Mouse (Mus musculus) hindbrain, embryonic 16.5 days (tissue): ENCODE data around the gene Jhy. TPM values are rescaled to one million over a fixed set of nuclear protein-coding genes. Genes with fewer than 3 reads are reported as not detected.

Source experiments
- ATAC-seq: fragments of 200-750 bp; cut with Nextera tagmentation; 2 replicates; pipeline ENCODE4 v1.8.0; 2017; ENCODE audit warnings: moderate TSS enrichment, moderate library complexity
- H3K27ac ChIP-seq: fragments of 300-500 bp; sonication (generic); 2 replicates; pipeline ENCODE4 v1.5.1; 2014; ENCODE audit warnings: low read depth, mild to moderate bottlenecking, control low read depth, low read length, moderate library complexity
- H3K27me3 ChIP-seq: fragments of 300-500 bp; sonication (generic); replicated peaks from 2 replicates; pipeline ENCODE4 v1.6.1; 2014; ENCODE audit warnings: low read length; ENCODE audit not compliant: control insufficient read depth, insufficient read depth
- H3K36me3 ChIP-seq: fragments of 300-500 bp; sonication (generic); 2 replicates; pipeline ENCODE4 v1.6.1; 2014; ENCODE audit warnings: mild to moderate bottlenecking, low read length, moderate library complexity, mixed read lengths; ENCODE audit not compliant: control insufficient read depth, insufficient read depth
- H3K4me1 ChIP-seq: fragments of 300-500 bp; sonication (generic); 2 replicates; pipeline ENCODE4 v1.6.1; 2014; ENCODE audit warnings: low read depth, low read length; ENCODE audit not compliant: control insufficient read depth, insufficient read depth
- H3K4me2 ChIP-seq: fragments of 300-500 bp; sonication (generic); 2 replicates; pipeline ENCODE4 v1.6.1; 2014; ENCODE audit warnings: mild to moderate bottlenecking, low read length, control low read depth, moderate library complexity
- H3K4me3 ChIP-seq: fragments of 300-500 bp; sonication (generic); 2 replicates; pipeline ENCODE4 v1.5.1; 2014; ENCODE audit warnings: mild to moderate bottlenecking, low read length, control low read depth, moderate library complexity
- H3K9ac ChIP-seq: fragments of 300-500 bp; sonication (generic); 2 replicates; pipeline ENCODE4 v1.6.1; 2014; ENCODE audit warnings: low read depth, mild to moderate bottlenecking, control low read depth, low read length, moderate library complexity
- H3K9me3 ChIP-seq: fragments of 300-500 bp; sonication (generic); 2 replicates; pipeline ENCODE4 v1.6.1; 2014; ENCODE audit warnings: mild to moderate bottlenecking, low read length, moderate library complexity; ENCODE audit not compliant: control insufficient read depth
- WGBS: fragments of 180-500 bp; shearing (Covaris S2); extraction: QIAGEN DNeasy Blood & Tissue Kit; methylation state at CpG from one replicate; pipeline ENCODE4 v1.1.7; 2014; 5-methylcytosine and 5-hydroxymethylcytosine counted together
- polyA plus RNA-seq: library from polyadenylated mRNA; unstranded; fragments of >200 nt; fragmentation: Nextera tagmentation; extraction: Ambion mirVana; gene quantifications from 2 replicates; pipeline ENCODE4 v1.2.1, GENCODE M21; 2015

Jhy gene
- polyA plus RNA-seq, 1 experiment from 2014 or later: 1.3 TPM

- no peak for ATAC-seq
- under 1% methylated on average over 4 of the region's 4 CpGs for WGBS
- no peak overlapping the region for H3K4me2 ChIP-seq
These were observed 89.0 kb downstream of the Jhy start for GRCm38 (mm10) chr9:40874961-40875360.

GRCm38 (mm10) chr9:40873556-40874470 is 90.1 kb downstream of the Jhy start, which contains the start of gene Bsx:
TSS of gene Bsx (plus strand) at chr9:40874127.
- H3K27ac ChIP-seq: no peak within 1 kb of the TSS
- H3K4me1 ChIP-seq: peaks cover 7% of the 10 kb centered on the region; the same call in 1 of the 2 replicates
- 3% methylated on average over 31 of the region's 32 CpGs for WGBS
- peak within 1 kb of the TSS; percentile 38 for H3K4me2 ChIP-seq
- peak; percentile 76 for ATAC-seq
- H3K36me3 ChIP-seq: no peaks in the 10 kb centered on the region
- H3K27me3 ChIP-seq: peaks cover 72% of the 10 kb centered on the region
- H3K9ac ChIP-seq: no peak within 1 kb of the TSS
- peak within 1 kb of the TSS; percentile 9; the same call in 1 of the 2 replicates for H3K4me3 ChIP-seq
- H3K9me3 ChIP-seq: no peaks in the 10 kb centered on the region

More at GRCm38 (mm10) chr9:40874961-40875360, 89.0 kb downstream of the Jhy start:
- Histone ChIP-seq H3K9ac (no peak overlapping the region), H3K27me3 (peaks cover 63% of the 10 kb centered on the region), H3K27ac (no peak overlapping the region), H3K4me1 (peaks cover 7% of the 10 kb centered on the region; the same call in 1 of the 2 replicates), H3K4me3 (no peak overlapping the region), H3K36me3 (no peaks in the 10 kb centered on the region), H3K9me3 (no peaks in the 10 kb centered on the region)

- peak overlapping the region; percentile 36; the same call in 1 of the 2 replicates for H3K4me2 ChIP-seq
- no peak overlapping the region for H3K4me3 ChIP-seq
- peaks cover 70% of the 10 kb centered on the region for H3K27me3 ChIP-seq
- no peaks in the 10 kb centered on the region for H3K36me3 ChIP-seq
- H3K9ac ChIP-seq: no peak overlapping the region
- no peak for ATAC-seq
- no peaks in the 10 kb centered on the region for H3K9me3 ChIP-seq
- WGBS: 8% methylated on average over 8 of the region's 8 CpGs
- H3K4me1 ChIP-seq: no peaks in the 10 kb centered on the region
- no peak overlapping the region for H3K27ac ChIP-seq
These were observed 91.8 kb downstream of the Jhy start for GRCm38 (mm10) chr9:40872156-40872478.

GRCm38 (mm10) chr9:40871369-40872155 is 92.4 kb downstream of the Jhy start:
- 2% methylated on average over 34 of the region's 34 CpGs for WGBS
- peaks cover 65% of the 10 kb centered on the region for H3K27me3 ChIP-seq
- H3K27ac ChIP-seq: no peak overlapping the region
- no peaks in the 10 kb centered on the region for H3K9me3 ChIP-seq
- no peaks in the 10 kb centered on the region for H3K36me3 ChIP-seq
- peak overlapping the region; percentile 9; the same call in 1 of the 2 replicates for H3K4me3 ChIP-seq
- no peak overlapping the region for H3K9ac ChIP-seq
- H3K4me2 ChIP-seq: peak overlapping the region; percentile 36
- no peaks in the 10 kb centered on the region for H3K4me1 ChIP-seq
- ATAC-seq: no peak; the same call in 1 of the 2 replicates

GRCm38 (mm10) chr9:40870331-40870730 is 93.6 kb downstream of the Jhy start:
- WGBS: 83% methylated on average over 5 of the region's 5 CpGs
- ATAC-seq: no peak
- no peak overlapping the region for H3K27ac ChIP-seq
- H3K9me3 ChIP-seq: no peaks in the 10 kb centered on the region
- no peaks in the 10 kb centered on the region for H3K36me3 ChIP-seq
- peaks cover 58% of the 10 kb centered on the region for H3K27me3 ChIP-seq
- no peak overlapping the region for H3K4me2 ChIP-seq
- no peaks in the 10 kb centered on the region for H3K4me1 ChIP-seq
- H3K4me3 ChIP-seq: no peak overlapping the region
- no peak overlapping the region for H3K9ac ChIP-seq

- H3K27ac ChIP-seq: no peak overlapping the region
- no peaks in the 10 kb centered on the region for H3K36me3 ChIP-seq
- peak overlapping the region; percentile 73 for H3K4me2 ChIP-seq
- WGBS: 7% methylated on average over 9 of the region's 9 CpGs
- H3K9ac ChIP-seq: no peak overlapping the region
- ATAC-seq: peak; percentile 26; the same call in 1 of the 2 replicates
- no peaks in the 10 kb centered on the region; the same call in 1 of the 2 replicates for H3K9me3 ChIP-seq
- peaks cover 6% of the 10 kb centered on the region for H3K27me3 ChIP-seq
- peak overlapping the region; percentile 38 for H3K4me3 ChIP-seq
- peaks cover 4% of the 10 kb centered on the region for H3K4me1 ChIP-seq
These were observed 104.7 kb downstream of the Jhy start for GRCm38 (mm10) chr9:40859196-40859595.

- H3K4me2 ChIP-seq: peak overlapping the region; percentile 73
- H3K27me3 ChIP-seq: peaks cover 6% of the 10 kb centered on the region
- peaks cover 4% of the 10 kb centered on the region for H3K4me1 ChIP-seq
- H3K9ac ChIP-seq: peak overlapping the region; percentile 47; the same call in 1 of the 2 replicates
- H3K4me3 ChIP-seq: peak overlapping the region; percentile 38
- no peak overlapping the region for H3K27ac ChIP-seq
- WGBS: 5% methylated on average over 21 of the region's 21 CpGs
- no peaks in the 10 kb centered on the region; the same call in 1 of the 2 replicates for H3K9me3 ChIP-seq
- peak; percentile 72 for ATAC-seq
- no peaks in the 10 kb centered on the region for H3K36me3 ChIP-seq
These were observed 105.3 kb downstream of the Jhy start for GRCm38 (mm10) chr9:40858461-40859160.

GRCm38 (mm10) chr9:40851515-40851914 is 112.4 kb downstream of the Jhy start:
- no peaks in the 10 kb centered on the region for H3K9me3 ChIP-seq
- WGBS: 27% methylated on average over 2 of the region's 2 CpGs
- no peaks in the 10 kb centered on the region; the same call in 1 of the 2 replicates for H3K27me3 ChIP-seq
- no peak overlapping the region for H3K4me2 ChIP-seq
- no peak overlapping the region for H3K27ac ChIP-seq
- H3K4me1 ChIP-seq: no peaks in the 10 kb centered on the region
- H3K4me3 ChIP-seq: no peak overlapping the region
- H3K36me3 ChIP-seq: no peaks in the 10 kb centered on the region
- ATAC-seq: no peak
- no peak overlapping the region for H3K9ac ChIP-seq
